Mouse (Mus musculus): Measurements from ENCODE around the gene Gm42417.

DNA sequence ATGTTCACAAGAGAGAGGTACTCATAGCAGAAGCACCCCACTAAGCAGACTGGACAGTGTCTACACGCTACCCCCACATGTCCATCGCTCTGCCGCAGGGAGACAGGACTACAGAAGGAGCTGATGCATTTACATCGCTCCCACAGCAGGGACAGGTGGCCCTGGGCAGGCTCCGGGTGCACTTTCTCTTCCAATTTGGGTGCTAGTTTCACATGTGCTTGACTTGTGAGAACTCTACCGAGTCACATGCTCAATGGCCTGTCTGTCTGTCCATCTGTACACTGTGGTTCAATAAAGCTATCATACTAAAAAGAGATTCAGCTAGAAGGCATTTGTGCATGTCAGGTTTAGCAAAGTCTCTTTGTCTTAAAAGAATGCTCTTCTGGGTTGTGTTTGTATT, 48.6 kb upstream of the Gm42417 start:
- TF ChIP-seq CTCF (IDR thresholded peaks at IDR 0.05; ENCODE audit: low read depth, low read length) = no peak
- no peak for TF ChIP-seq GATA1 (IDR thresholded peaks at IDR 0.05; ENCODE audit: borderline replicate concordance, low read length)
- TF ChIP-seq TAL1 (conservative IDR thresholded peaks at IDR 0.05; ENCODE audit: low read depth, low read length) = no peak
